Mouse (Mus musculus): ENCODE measurements around the gene Art4.

The Art4 gene

DNA sequence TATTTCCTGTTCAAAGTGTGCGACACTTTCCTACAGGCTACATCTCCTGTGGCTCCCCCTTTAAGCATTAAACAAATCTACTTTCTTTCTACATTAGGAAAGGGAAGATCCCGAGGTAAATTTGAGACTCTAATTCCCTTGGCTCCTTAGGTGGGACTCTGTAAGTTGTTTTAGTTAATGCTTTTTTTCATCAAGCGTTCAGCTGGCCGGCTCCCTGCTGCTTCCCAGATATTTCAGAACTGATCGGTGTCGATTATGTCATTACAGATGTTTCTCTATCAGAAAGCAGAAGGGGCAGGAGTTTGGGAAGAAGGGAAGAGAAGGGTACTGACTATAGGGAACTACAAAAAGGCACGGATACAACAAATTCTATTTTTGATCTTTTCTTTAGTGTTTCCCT is 30.4 kb downstream of the Art4 start:
- no peak for DNase-seq (ENCODE audit: low spot score)

GRCm38 (mm10) chr6:136824987-136825386 is 32.5 kb downstream of the Art4 start:
- DNase-seq (ENCODE audit: low spot score), result no peak

- DNase-seq (ENCODE audit: low spot score), result no peak
These were observed 36.4 kb downstream of the Art4 start for GRCm38 (mm10) chr6:136821086-136821485.

DNA sequence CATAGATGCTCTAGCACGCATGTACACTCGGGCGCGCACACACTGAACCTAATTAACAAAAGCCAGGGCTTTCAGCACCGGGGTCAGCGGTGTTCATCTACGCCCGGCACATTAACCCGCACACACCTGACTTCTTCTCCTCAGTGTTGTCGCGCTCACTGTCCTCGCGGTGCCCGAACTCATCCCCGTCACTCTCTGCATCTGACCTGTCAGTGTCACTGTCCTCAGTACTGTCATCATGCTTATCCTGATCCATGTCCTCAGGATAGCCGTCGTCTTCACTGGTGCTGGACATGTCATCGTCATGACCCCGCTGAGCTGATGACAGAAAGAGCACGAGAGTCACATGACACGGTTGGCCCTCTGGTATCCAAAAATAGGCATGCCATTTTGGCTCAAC is 37.2 kb downstream of the Art4 start:
- DNase-seq (ENCODE audit: low spot score), result no peak

DNA sequence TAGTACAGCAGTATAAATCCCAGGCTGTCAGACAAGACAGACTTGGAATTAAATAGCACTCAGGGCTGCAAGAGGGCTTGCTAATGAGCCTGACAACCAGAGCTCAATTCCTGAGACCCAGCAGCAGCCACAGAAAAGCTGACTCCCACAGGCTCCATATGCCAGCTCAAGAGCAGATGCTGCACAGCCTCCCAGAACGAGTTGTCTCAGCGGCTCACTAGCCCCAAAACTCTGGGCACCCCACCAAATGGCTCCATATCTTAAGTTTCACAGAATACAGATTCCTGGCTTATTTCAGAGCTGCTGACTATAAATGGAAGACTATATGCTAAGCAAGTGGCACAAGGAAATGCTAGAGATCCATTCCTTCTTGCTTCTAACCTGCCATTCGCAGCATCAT is 40.0 kb downstream of the Art4 start:
- DNase-seq (ENCODE audit: low spot score), result no peak

- DNase-seq (ENCODE audit: low spot score), result no peak
These were observed 40.7 kb downstream of the Art4 start for GRCm38 (mm10) chr6:136816826-136817225.

DNA sequence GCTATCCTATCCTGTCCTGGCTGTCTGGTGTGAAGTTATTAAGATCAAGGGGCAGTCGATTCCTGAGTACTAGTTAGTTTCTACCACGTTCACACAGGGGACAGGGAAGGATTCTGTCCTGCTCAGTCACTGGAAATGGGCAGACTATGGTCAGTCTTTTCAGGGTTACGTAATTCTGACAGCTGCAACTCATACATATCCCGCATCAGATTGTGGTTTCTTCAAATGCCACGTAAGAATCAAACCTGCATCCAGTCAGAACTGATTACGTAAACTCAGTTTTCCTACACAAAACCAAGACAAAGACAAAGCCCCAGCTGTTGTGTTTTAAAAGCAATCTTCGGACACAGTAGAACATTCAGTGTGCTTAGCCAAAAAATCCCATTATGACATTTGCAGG is 42.2 kb downstream of the Art4 start:
- no peak for DNase-seq (ENCODE audit: low spot score)

DNA sequence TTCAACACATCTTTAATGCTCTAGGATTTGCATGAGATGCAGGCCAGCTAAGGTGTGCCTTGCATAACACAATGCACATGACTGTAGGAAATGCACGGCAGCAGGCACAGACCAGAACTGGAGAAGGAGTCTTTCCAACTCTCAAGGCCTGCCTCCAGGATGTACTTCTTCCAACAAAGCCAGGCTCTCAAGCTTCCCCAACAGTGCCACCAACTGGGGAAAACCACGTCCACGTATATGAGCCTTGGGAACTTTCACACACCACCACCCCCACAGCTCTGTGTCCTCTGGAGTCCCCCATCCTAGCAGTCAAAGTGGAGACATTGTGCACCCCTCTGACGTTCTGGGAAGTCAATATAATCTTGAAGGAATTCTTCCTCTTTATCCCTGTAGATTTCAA is 44.4 kb downstream of the Art4 start:
- DNase-seq (ENCODE audit: low spot score), result no peak

- no peak for DNase-seq (ENCODE audit: low spot score)
These were observed 46.3 kb downstream of the Art4 start for GRCm38 (mm10) chr6:136811196-136811595.

DNA sequence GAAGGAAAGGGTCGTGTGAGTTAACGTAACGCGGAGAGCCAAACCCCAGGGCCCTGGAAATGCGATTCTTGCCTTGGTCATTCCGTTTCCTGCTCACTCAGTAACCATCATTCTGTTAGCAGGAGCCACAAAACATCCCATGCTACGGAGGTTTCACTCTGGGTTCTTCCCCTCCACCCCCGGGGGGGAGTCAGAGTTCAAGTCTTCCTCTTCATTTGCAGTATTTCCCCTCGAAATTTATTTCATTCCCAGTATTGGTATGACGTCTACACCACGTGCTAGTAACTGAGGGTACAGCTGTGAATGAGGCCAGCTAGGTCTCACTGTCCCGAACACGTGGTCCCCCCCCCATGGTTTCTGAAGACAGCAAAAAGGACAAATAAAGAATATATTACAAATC is 47.9 kb downstream of the Art4 start:
- no peak for DNase-seq (ENCODE audit: low spot score)

- DNase-seq (ENCODE audit: low spot score), result no peak
These were observed 48.5 kb downstream of the Art4 start for GRCm38 (mm10) chr6:136809077-136809476.

DNA sequence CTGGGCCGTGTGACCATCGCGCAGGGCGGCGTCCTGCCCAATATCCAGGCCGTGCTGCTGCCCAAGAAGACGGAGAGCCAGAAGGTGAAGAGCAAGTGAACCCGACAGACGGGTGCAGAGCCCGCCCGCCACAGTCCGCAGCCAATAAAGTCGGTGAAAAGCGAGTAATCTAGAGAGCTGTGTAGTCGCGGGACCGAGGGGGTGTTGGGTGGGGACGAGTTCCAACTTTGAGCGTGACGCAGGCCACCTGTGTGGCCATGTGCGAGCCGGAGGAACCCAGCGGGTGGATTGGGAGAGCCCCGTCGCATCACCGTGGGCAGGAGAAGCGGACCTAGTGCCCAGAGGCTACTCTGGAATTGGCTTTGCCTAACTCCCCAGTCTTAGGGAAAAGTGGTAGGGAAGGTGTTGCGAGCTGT is 48.9 kb downstream of the Art4 start:
- no peak for DNase-seq (ENCODE audit: low spot score)

DNA sequence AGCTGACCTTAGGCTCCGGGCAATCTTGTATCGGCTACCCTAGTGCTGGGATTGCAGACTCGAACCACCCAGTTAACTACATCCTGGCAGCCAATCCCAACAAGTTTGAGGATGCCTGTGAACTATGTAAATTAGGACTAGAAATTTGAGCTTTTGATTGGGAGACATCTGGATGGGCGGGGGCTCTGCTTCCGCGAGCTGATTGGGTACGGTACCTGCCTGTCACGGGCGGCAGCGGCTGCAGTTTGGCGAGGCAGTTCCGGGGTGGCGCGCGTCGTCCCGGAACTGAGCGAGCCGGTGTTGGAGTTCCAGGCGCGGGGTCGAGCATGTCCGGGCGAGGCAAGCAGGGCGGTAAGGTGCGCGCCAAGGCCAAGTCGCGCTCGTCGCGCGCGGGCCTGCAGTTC is 49.5 kb downstream of the Art4 start, which contains the start of gene H2afj:
Gene H2afj (plus strand): TSS at position 231 of the 404 bp plus-strand sequence.
- DNase-seq (ENCODE audit: low spot score), result peak; percentile 98

DNA sequence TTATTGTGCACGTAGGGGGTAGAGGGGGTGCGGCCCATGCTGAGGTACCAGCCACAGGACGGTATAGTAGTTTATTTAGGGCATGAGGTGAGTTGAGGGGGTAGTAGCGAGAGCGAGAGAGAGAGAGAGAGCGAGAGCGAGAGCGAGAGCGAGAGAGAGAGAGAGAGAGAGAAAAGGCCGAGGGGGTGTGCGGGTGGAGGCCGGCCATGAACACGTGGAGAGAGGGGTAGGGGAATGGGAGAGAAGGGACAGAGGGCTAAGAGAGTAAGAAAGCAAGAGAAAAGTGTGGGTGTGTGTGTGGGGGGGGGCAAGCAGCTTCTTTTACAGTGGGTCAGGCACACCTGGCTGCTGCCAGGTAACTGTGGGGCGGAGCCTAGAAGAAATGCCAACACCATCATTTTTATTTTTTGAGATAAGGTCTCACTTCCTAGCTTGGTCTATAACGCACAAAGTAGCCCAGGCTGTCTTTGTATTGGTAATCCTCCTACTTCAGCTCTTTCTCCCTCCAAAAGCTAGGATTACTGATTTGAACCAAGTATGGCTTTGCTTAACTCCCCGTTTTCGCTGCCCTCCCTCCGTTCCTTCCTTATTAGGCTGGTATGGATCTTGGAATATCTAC is 50.0 kb downstream of the Art4 start:
- no peak for DNase-seq (ENCODE audit: low spot score)

DNA sequence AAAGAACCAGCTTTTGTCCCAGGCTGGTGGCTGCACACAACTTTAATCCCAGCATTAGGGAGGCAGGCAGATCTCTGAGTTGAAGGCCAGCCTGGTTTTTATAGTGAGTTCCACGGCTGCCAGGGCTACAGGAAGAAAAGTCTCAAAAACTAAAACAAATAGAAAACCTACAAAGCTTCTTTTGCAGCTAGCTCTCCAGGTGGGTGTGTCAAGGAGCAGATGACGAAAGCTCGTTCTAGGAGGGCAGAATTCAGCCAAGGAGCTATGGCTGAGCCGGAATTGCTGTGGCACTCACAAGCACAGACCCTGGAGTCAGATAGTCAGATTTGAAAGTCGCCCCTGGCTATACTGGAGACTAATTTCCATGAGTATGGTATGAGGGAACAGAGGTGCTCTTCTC is 50.7 kb downstream of the Art4 start:
- DNase-seq (ENCODE audit: low spot score), result no peak

- DNase-seq (ENCODE audit: low spot score), result no peak
These were observed 52.1 kb downstream of the Art4 start for GRCm38 (mm10) chr6:136805409-136805775.

DNA sequence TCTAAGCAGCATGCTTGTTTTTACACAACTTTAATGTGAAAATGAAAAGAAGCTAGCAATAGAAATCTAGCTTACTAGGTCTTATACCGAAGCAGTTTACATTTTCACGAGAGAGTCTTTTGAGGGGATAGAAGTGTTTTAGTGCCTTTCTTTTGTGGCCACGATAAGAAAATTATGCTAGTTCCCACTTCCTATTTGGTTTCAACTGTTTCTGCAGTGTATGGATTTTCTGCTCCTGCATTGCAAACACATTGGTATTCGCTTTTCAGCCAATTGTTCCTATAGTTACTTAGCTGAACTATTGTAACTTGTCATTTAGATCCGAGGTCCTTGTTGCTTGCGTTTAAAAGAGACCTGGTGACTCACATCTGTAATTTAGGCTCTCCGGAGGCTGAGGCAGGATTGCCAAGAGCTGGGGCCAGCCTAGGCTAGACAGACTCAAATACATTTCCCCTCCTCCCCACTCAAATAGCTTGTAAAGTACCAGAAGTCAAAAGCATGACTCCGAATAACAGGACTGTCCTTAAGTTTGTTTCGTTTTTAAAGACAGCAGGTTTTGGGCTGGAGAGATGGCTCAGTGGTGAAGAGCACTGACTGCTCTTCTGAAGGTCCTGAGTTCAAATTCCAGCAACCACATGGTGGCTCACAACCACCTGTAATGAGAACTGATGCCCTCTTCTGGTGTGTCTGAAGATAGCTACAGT is 52.7 kb downstream of the Art4 start:
- no peak for DNase-seq (ENCODE audit: low spot score)

DNA sequence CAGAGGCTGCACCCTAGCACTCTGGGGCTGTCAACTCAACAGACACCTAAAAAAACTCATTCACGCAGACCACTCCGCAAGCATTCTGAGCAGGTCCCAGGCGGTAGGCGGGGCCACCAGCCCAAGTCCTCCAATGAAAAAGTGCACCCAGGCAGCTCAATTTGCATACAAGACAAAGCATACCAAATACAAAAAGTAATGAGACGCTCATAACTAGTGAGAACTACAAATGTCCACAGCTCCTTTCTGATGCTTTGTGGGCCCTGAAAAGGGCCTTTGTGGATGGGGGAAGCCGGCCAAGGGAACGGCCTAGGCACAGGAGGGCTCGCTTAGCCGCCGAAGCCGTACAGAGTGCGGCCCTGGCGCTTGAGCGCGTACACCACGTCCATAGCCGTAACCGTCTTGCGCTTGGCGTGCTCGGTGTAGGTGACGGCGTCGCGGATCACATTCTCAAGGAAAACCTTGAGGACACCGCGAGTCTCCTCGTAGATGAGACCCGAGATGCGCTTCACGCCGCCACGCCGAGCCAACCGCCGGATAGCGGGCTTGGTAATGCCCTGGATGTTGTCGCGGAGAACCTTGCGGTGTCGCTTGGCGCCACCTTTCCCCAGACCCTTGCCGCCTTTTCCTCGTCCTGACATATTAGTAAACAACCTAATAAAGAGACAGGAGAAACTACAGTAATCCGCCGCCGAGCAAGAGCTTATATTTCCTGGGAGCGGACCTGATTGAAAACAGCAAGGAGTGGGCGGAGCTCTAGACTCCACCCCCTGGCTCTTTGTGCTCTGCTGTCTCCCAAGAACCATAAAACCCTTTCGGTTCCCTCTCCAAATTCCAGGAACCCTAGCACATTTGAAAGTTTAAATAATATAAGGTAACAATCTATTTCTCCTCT is 53.5 kb downstream of the Art4 start, which contains the start of gene Hist4h4:
Gene Hist4h4 (minus strand): TSS at position 677 of the 895 bp plus-strand sequence.
- peak; percentile 94 for DNase-seq (ENCODE audit: low spot score)

GRCm38 (mm10) chr6:136803093-136803738 is 54.3 kb downstream of the Art4 start:
- DNase-seq (ENCODE audit: low spot score), result no peak

DNA sequence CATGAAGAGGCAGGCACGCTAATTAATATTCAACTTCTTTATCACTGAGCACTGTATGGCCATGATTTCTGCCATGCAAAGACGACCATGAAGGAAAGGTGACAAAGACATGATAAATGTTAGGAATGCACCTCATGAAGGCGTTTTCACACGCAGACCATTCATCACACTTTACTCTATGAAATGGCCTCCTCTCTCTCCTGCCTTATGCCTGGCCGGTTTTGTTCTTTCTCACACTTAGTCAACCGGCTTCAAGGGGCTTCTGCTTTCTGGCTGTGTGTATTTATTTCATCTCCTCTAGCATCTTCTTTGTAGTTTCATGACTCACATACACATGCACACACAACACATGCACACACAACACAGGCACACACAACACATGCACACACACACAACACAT is 56.3 kb downstream of the Art4 start:
- no peak for DNase-seq (ENCODE audit: low spot score)

DNA sequence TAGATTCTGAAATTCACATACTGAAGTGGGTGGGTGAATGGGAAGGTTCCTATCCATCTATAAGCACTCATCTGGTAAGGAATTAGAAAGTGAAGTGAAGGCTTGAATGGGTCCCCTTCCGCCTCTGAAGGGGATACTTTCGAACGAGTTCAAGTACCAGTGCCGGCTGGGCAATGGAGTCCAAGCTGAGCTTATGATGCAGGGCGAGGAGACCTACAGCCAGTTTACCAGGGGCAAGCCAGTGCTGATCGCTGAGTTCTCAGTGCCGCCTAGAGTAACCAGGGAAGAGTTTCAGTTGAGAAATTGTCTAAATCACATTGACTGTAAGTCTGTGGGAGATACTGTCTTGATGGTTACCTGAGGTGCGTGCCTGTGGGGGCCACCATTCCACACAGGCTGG is 56.8 kb downstream of the Art4 start:
- no peak for DNase-seq (ENCODE audit: low spot score)
